Mouse (Mus musculus): ENCODE data around the gene Mrvi1.

DNA sequence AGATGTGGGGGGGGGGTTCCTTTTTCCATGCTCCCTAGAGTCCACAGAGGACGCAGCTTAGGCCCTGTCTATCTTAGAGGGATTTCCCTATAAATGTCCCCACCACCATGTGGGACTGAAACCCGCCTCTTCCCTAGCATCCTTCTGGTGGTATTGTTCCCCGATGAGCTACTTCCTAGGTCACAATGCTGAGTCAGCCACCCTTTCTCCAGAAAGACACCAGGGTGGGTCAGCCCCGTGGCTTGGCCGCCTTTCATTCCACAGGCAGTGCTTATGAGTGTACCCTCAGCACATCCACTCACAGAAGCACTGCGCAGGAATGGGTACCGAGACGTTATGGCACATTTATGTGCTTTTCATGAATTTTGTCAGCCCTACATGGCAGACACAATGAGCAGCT lies 85.1 kb downstream of the Mrvi1 start:
- TF ChIP-seq POLR2A (IDR thresholded peaks at IDR 0.05; ENCODE audit: insufficient read depth, low read length) = no peak
- TF ChIP-seq CTCF (IDR thresholded peaks at IDR 0.05; ENCODE audit: low read depth, low read length) = no peak

All from ES-Bruce4 (cell line).